Mouse (Mus musculus) splenic B cell, adult 2 months (primary cell): ENCODE data around the gene Gucy1a1.
"Not testable (repeated sequence)": the region's sequence is repeated elsewhere in the genome, so short reads cannot be mapped to it uniquely, and the experiment has no call there.

ENCODE experiments used
- DNase-seq: peaks from one replicate; pipeline ENCODE4 v3.0.0-alpha.2; 2011; ENCODE audit warnings: low read depth, low spot score
- H3K27me3 ChIP-seq: 2 replicates; pipeline ENCODE4 v1.6.1; 2012; ENCODE audit warnings: mild to moderate bottlenecking, low read length, moderate library complexity, mixed read lengths; ENCODE audit not compliant: control insufficient read depth, poor library complexity, insufficient read depth, severe bottlenecking
- H3K36me3 ChIP-seq: 2 replicates; pipeline ENCODE4 v1.6.1; 2012; ENCODE audit warnings: mild to moderate bottlenecking, low read length, moderate library complexity, mixed read lengths; ENCODE audit not compliant: control insufficient read depth, poor library complexity, insufficient read depth, severe bottlenecking

Gene Gucy1a1

GRCm38 (mm10) chr3:82145126-82145901, at the start of gene Gucy1a1:
Gene Gucy1a1, minus strand, starts transcription at chr3:82145789.
- no peaks in the 10 kb centered on the region for H3K36me3 ChIP-seq
- no peaks in the 10 kb centered on the region for H3K27me3 ChIP-seq
- no peak for DNase-seq

GRCm38 (mm10) chr3:82191559-82192245, 46.1 kb upstream of the Gucy1a1 start:
- H3K36me3 ChIP-seq: no peaks in the 10 kb centered on the region
- DNase-seq: no peak

GRCm38 (mm10) chr3:82185626-82186025, 40.0 kb upstream of the Gucy1a1 start:
- no peaks in the 10 kb centered on the region for H3K36me3 ChIP-seq
- no peaks in the 10 kb centered on the region for H3K27me3 ChIP-seq
- DNase-seq: no peak

More at GRCm38 (mm10) chr3:82191559-82192245, 46.1 kb upstream of the Gucy1a1 start:
- no peaks in the 10 kb centered on the region for H3K27me3 ChIP-seq

- H3K36me3 ChIP-seq: no peaks in the 10 kb centered on the region
- DNase-seq: no peak
- no peaks in the 10 kb centered on the region for H3K27me3 ChIP-seq
Observed at GRCm38 (mm10) chr3:82181500-82181899, 35.9 kb upstream of the Gucy1a1 start.

GRCm38 (mm10) chr3:82180253-82180652, 34.7 kb upstream of the Gucy1a1 start:
- H3K27me3 ChIP-seq: no peaks in the 10 kb centered on the region
- DNase-seq: no peak
- H3K36me3 ChIP-seq: no peaks in the 10 kb centered on the region

GRCm38 (mm10) chr3:82175501-82175900, 29.9 kb upstream of the Gucy1a1 start:
- DNase-seq: no peak
- Histone ChIP-seq H3K27me3 (no peaks in the 10 kb centered on the region), H3K36me3 (no peaks in the 10 kb centered on the region)

GRCm38 (mm10) chr3:82167064-82167463, 21.5 kb upstream of the Gucy1a1 start:
- no peak for DNase-seq
- no peaks in the 10 kb centered on the region for H3K27me3 ChIP-seq
- no peaks in the 10 kb centered on the region for H3K36me3 ChIP-seq

GRCm38 (mm10) chr3:82165937-82166336, 20.3 kb upstream of the Gucy1a1 start:
- Histone ChIP-seq H3K36me3 (no peaks in the 10 kb centered on the region), H3K27me3 (no peaks in the 10 kb centered on the region)
- DNase-seq: no peak

- DNase-seq, H3K36me3 ChIP-seq, H3K27me3 ChIP-seq: not testable (repeated sequence)
Observed at GRCm38 (mm10) chr3:82162992-82163391, 17.4 kb upstream of the Gucy1a1 start.

GRCm38 (mm10) chr3:82145978-82146377, 389 bp upstream of the Gucy1a1 start:
- no peaks in the 10 kb centered on the region for H3K27me3 ChIP-seq
- no peak for DNase-seq
- H3K36me3 ChIP-seq: no peaks in the 10 kb centered on the region

GRCm38 (mm10) chr3:82144725-82145125, 864 bp downstream of the Gucy1a1 start:
- no peaks in the 10 kb centered on the region for H3K27me3 ChIP-seq
- no peak for DNase-seq
- H3K36me3 ChIP-seq: no peaks in the 10 kb centered on the region

GRCm38 (mm10) chr3:82140781-82141180, 4.8 kb downstream of the Gucy1a1 start:
- no peak for DNase-seq
- Histone ChIP-seq H3K27me3 (no peaks in the 10 kb centered on the region), H3K36me3 (no peaks in the 10 kb centered on the region)

GRCm38 (mm10) chr3:82138002-82138667, 7.5 kb downstream of the Gucy1a1 start:
- H3K36me3 ChIP-seq: no peaks in the 10 kb centered on the region
- DNase-seq: no peak
- H3K27me3 ChIP-seq: no peaks in the 10 kb centered on the region

- Histone ChIP-seq H3K27me3 (no peaks in the 10 kb centered on the region), H3K36me3 (no peaks in the 10 kb centered on the region)
- DNase-seq: no peak
Observed at GRCm38 (mm10) chr3:82135483-82135882, 10.1 kb downstream of the Gucy1a1 start.

- no peak for DNase-seq
- H3K27me3 ChIP-seq: no peaks in the 10 kb centered on the region
- H3K36me3 ChIP-seq: no peaks in the 10 kb centered on the region
Observed at GRCm38 (mm10) chr3:82129258-82129657, 16.3 kb downstream of the Gucy1a1 start.
